Mouse (Mus musculus): ENCODE measurements at regions not wholly inside any gene's neighbourhood (a gene's known extent, or its start where the extent isn't known, plus 50 kb on each side); places are given as distances from the start of the nearest gene placed in this dataset.

GRCm38 (mm10) chr17:48592457-48592856 is 137.8 kb downstream of the Unc5cl start:
- DNase-seq (ENCODE audit: low spot score): no peak

- DNase-seq (ENCODE audit: low spot score): no peak
Observed at GRCm38 (mm10) chr17:48595418-48595963, 140.8 kb downstream of the Unc5cl start.

DNA sequence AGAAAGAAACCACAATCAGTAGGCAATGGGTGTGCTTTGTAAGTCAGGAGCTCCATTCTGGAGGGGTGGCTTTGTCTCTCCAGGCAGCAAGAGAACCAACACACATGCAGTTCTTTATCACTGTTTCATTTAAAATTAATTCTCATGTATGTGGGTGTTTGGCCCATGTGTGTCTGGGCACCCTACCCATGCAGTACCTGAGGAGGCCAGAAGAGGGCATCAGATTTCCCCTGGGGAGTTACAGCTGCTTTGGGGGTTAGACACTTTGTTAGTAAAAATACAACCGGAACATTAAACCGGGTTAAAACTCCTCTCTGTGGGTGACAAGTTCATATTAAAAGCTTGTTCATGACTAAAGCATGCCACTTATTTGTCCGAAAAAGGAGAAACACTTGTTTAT is 141.7 kb downstream of the Unc5cl start:
- DNase-seq (ENCODE audit: low spot score): no peak

DNA sequence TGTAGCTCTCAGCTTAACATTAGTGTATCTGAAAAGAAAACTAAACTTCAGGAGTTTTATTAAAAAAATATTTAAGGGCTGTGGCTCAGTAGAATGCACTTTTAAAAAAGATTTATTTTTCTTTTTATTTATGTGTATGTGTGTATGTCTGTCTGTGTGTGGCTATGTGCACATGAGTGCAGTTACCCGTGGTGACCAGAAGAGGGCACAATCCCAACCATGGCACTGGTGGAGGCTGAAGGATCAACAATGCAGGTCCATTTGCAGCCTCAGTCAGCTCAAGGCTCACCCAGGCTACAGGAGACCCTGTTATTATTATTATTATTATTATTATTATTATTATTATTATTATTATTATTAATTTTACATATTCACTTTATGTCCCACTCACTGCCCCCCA is 142.6 kb downstream of the Unc5cl start:
- no peak for DNase-seq (ENCODE audit: low spot score)

DNA sequence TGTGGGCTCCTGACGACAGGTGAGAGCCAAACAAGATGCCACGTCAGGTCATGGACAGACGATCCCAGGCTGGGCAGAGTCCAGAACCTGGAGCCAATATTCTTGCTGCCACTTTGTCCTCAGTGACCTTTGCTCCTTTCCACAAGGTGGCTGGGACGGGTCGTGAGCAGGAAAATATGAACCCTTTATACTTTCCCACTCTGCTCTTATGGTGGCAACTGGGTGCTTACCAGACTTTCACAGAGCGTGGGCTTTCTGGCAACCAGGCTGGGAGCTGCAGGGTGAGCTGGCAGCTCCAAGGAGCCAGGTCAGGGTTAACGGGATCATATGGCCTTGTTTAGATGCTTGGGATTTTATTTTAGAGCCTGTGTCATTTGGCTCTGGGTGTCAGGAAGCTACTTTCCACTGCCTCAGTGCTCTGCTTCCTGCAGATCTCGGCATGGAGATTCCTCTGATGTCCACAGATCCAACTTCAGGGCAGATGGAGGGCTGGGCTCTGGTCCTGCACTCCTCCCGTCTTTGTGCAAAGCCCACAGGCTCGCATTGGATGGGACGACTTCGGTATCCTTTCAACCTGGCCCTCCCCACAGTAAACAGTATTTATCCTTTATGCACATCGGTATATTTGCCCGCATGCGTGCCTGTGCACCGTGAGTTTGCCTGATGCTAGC is 143.9 kb downstream of the Unc5cl start:
- DNase-seq (ENCODE audit: low spot score): no peak

DNA sequence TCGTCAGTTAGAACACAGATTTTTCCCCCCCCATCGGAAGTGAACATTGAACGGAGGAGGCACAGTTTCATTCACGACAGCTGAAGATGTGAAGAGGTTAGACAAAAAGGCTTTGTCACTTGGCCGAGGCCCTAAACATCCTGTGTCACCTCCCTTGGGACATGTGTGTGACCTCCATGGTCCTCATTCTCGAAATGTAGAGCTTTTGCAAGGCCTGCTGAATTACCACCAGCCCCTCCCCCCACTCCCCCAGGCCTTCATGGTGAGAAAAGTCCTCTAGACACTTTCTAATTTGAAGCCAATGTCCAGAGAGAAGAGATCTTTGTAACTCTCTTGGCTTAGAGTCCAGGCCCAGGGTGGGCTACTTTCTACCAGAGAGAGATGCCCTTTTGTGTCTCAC is 145.5 kb downstream of the Unc5cl start:
- DNase-seq (ENCODE audit: low spot score): no peak

- DNase-seq (ENCODE audit: low spot score): peak; percentile 56
Observed at GRCm38 (mm10) chr17:48602554-48602953, 147.9 kb downstream of the Unc5cl start.

DNA sequence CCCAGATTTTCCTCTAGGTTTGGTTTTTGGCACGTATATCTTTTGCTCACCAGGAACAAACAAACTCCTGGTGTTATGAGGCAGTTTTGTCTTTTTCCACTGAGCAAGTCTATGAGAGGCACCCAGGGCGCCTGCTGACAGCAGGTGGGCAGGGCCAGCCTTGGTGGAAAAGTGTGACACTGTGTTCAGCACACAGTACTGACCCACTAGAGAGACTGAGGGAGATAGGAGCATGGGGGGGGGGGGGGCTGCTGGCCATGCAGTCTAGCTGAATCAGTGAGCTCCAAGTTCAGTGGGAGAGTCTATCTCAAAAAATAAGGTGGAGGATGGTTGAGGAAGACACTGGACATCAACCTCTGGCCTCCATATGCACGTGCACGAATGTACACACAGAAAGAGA is 152.1 kb downstream of the Unc5cl start:
- no peak for DNase-seq (ENCODE audit: low spot score)

DNA sequence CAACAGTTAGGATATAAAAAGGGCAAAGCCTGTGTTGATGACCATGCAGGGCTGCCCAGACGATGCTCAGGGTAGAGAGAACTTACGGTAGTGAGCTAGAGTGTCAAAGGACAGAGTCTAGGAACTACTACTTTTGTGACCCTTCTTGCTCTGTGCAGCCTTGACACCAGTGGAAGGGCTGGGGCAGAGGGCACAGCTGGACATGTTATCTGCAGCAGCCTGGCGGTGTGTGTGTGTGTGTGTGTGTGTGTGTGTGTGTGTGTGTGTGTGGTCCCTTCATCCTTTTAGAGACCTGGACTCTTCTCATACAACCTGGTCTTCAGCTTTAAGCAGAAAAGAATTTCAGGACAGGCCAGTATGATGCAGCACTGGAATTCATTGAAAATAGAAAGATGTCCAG is 153.6 kb downstream of the Unc5cl start:
- no peak for DNase-seq (ENCODE audit: low spot score)

DNA sequence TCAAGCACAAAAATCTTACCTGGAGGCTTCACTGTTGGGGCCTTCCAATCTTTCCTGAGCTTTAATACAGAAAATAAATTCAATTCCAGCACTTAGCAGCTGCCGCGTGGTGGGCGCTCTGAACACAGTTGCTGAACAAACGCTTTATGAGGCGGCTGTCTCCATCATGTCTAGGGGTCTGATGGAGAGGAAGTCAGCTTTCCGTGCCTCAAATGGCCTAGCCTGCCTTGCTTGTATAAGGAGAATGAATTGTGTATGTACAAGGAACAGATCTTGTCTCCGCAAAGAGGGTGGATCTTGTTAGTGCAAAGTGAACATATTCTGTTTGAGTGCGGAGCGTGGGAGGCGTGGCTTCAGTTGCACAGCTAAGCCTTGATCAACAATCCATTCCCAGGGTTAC is 155.4 kb downstream of the Unc5cl start:
- no peak for DNase-seq (ENCODE audit: low spot score)

DNA sequence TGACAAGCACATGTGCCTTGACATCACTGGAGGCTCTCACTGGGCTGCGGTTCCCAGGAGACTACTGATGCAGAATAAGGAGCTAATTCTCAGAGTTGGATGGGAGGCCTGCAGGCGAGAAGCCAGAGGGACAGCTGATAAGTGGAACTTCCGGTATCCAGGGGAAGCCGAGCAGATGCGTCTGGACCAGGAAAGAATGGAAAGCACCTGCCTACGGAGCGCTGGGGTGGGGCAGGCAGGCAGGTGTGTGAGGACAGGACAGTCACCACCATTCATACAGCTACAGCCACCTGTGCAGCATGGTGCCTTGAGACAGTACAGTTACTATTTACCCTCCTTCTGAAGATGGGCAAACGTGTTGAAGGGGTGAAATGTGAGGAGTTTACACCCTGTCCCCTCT is 156.1 kb downstream of the Unc5cl start:
- DNase-seq (ENCODE audit: low spot score): no peak

DNA sequence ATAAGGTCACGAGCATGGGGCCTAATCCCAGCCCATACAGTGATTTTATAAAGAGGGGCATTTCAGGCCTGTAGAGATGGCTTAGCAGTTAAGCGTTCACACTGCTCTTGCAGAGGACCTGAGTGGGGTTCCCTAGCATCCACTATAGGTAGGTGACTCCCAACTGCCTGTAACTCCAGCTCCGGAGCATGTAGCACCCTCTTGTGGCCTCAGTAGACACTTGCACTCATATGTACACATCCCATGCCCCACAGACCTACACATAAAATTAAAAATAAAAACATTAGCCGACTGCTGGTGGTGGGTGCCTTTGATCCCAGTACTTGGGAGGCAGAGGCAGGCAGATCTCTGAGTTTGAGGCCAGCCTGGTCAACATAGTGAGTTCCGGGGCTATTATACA is 158.8 kb downstream of the Unc5cl start:
- DNase-seq (ENCODE audit: low spot score): no peak

GRCm38 (mm10) chr17:48615248-48615647 is 160.5 kb downstream of the Unc5cl start:
- DNase-seq (ENCODE audit: low spot score): no peak

DNA sequence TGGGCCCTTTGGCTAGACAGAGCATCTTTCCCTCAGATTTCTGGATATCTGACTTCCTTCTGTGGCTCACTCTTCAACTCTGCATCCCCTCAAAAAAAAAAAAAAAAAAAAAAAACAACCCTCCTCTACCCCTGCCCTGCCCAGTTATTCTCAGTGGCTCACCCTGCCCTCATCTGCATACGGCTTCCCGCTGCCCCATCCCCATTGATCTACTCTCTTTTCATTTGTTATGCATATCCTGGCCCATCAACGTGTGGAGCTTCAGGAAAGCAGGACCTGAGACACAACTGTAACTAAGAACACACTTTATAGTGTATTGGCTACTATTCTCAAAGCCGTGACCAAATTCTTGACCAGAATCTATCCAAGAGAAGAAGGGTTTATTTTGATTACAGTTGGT is 161.5 kb downstream of the Unc5cl start:
- DNase-seq (ENCODE audit: low spot score): no peak

- DNase-seq (ENCODE audit: low spot score): no peak
Observed at GRCm38 (mm10) chr17:48620896-48621295, 166.2 kb downstream of the Unc5cl start.

DNA sequence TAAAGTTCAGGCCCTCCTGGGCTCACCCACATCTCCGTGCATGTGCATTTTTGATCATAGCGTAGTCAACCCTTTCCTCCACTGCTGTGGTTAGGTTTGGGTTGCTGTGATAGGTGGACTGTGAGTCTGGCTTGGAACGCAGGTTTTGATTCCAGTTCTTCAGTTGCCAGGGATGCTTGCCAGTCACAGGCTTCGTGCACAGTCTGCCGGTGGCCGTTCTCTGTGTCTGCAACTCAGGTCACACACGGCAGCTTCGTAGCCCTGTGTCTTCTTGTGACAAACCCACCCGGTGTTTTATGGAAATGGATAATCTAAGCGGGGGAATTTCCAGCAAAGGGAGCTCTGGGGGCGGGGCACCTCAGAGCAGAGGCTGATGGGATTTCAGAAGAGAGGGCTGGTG is 167.0 kb downstream of the Unc5cl start:
- DNase-seq (ENCODE audit: low spot score): no peak

- DNase-seq (ENCODE audit: low spot score): no peak
Observed at GRCm38 (mm10) chr17:48624937-48625336, 170.2 kb downstream of the Unc5cl start.

DNA sequence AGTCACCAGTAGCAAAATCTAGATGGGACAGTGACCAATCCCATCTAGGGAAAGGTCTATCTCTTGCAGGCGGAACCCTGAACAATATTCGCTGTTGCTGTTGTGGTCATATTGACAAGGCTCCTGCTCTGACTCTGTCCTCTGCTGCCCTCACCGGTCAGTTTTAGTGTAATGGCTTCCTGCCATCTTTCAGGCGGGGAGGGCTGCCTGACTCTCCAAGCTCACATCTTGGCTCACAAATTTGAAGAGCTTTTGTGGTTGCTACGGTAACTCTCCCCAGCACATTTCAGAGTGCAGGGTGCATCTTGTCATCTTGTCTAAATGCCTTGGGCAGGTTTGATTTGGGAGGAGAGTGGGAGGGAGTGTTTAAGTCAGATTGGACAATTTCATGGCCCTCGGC is 171.3 kb downstream of the Unc5cl start:
- DNase-seq (ENCODE audit: low spot score): no peak

DNA sequence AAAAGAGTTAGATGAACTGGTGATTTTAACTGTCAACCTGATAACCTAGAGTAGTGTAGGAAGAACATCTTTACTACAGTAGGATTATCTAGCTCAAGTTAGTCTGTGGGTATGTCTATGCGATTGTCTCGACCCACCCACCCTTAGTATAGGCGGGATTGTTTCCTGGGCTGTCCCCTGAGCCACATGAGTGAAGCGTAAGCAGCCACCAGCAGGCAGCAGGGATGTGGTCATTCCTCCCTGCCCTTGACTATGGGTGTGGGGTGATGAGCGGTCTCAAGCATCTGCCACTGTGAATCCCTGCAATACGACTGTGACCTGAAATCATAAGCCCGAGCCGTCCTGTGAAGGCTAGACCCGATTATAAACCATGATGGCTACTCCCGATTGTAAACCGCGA is 184.9 kb downstream of the Unc5cl start:
- DNase-seq (ENCODE audit: low spot score): no peak

- DNase-seq (ENCODE audit: low spot score): peak; percentile 2
Observed at GRCm38 (mm10) chr17:48643533-48644019, 188.9 kb downstream of the Unc5cl start.

DNA sequence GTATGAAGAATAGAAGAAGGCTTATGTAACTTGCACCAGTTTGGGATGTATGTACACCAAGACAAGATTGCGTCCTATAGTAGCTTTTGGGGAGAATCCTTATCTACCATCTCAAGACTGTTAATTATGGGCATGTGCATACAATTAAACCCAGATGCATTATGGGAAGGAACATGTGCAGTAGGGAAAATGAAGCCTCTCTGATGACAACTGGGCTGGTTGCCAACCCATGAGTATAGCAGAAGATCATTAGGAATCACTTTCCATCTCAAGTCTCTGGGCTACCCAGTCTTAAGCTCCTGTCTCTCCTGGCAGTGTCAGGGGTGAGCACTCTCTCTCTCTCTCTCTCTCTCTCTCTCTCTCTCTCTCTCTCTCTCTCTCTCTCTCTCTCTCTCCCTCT is 190.4 kb downstream of the Unc5cl start:
- DNase-seq (ENCODE audit: low spot score): no peak

GRCm38 (mm10) chr17:48646626-48647195 is 192.0 kb downstream of the Unc5cl start:
- DNase-seq (ENCODE audit: low spot score): no peak

- no peak for DNase-seq (ENCODE audit: low spot score)
Observed at GRCm38 (mm10) chr17:48647431-48647830, 192.7 kb downstream of the Unc5cl start.

GRCm38 (mm10) chr17:48650556-48650955 is 195.9 kb downstream of the Unc5cl start:
- no peak for DNase-seq (ENCODE audit: low spot score)
